In genomic region chr9:15254501-15254900, GRCm38 (mm10) we compare ENCODE assay signal across 21 mouse cellular contexts. TPM values are rescaled to one million over a fixed set of nuclear protein-coding genes. Genes with fewer than 3 reads are reported as not detected.
DNase-seq lines count a peak whose midpoint lies in the region; TF ChIP-seq lines count a peak whose summit lies in the region.
"Had no signal": no experiment of that assay in that cellular context is flagged by ENCODE, and none has a peak within 500 bp of the region (broad histone marks: within the 10 kb centered on the region; RNA-seq: fewer than 3 reads in every experiment).

No protein-coding gene starts in this region.

- 75% methylated on average over 7 of the region's 7 CpGs for WGBS in kidney, adult 2 months

- no peak overlapping the region for H3K4me3 ChIP-seq in kidney, adult 2 months (ENCODE audit: insufficient read depth, low read depth, low read length)

- no peak for TF ChIP-seq POLR2A in kidney, adult 2 months (IDR thresholded peaks at IDR 0.05; ENCODE audit: low read depth, low read length)

- H3K36me3 ChIP-seq in kidney, adult 2 months (ENCODE audit: control insufficient read depth, insufficient read depth, low read length), result no peaks in the 10 kb centered on the region

- no peak for TF ChIP-seq CTCF in kidney, adult 2 months (conservative IDR thresholded peaks at IDR 0.05; ENCODE audit: insufficient read depth, insufficient read length, low read depth, low read length)

- H3K27ac ChIP-seq in kidney, adult 2 months (ENCODE audit: insufficient read depth, low read depth, low read length), result no peak overlapping the region

- no peaks in the 10 kb centered on the region for H3K27me3 ChIP-seq in kidney, adult 2 months (replicated peaks; ENCODE audit: control insufficient read depth, insufficient read depth, low read length)
- H3K27me3 ChIP-seq: CH12.LX, Patski had no signal

- H3K4me1 ChIP-seq in kidney, adult 2 months (ENCODE audit: control insufficient read depth, insufficient read depth, low read length), result peaks cover 17% of the 10 kb centered on the region

- peak; percentile 61 for DNase-seq in kidney, adult 11 months
- no peak for DNase-seq in kidney, adult 9 months
- peak; percentile 22 for DNase-seq in kidney, postnatal 10 days
- DNase-seq in kidney, adult 18-20 months, result no peak
- peak; percentile 18 for DNase-seq in kidney, postnatal 14 days
- DNase-seq in kidney, adult 2 months, result no peak
- DNase-seq: adrenal gland, adult 2 months; adrenal gland, adult 8-10 months; adrenal gland, postnatal 10 days; adrenal gland, postnatal 14 days; adrenal gland, postnatal 25 days; adrenal gland, postnatal 36 days; B cell, adult 2 months; cerebellum, adult 11 months; cerebellum, adult 11-12 months; cerebellum, adult 18-20 months had no signal

RNA-seq across cellular contexts. Expression of gene Vstm5, which starts 15.7 kb away (rescaled TPM):
- 11.6 and 15.6 TPM in 2 replicates for polyA plus RNA-seq in kidney, adult 2 months (2012; rRNA removed)
- polyA plus RNA-seq: activated CD4-positive, CD25-positive, alpha-beta regulatory T cell, adult 4 months; C2C12; G1E had no signal

RNA-seq across cellular contexts. Expression of gene Med17, which starts 25.2 kb away (rescaled TPM):
- 20.5 and 21.3 TPM in 2 replicates for polyA plus RNA-seq in kidney, adult 2 months (2012; rRNA removed)

RNA-seq across cellular contexts. Expression of gene Taf1d, which starts 51.5 kb away (rescaled TPM):
- polyA plus RNA-seq in kidney, adult 2 months (2012; rRNA removed), result 8.9 and 11.5 TPM in 2 replicates

RNA-seq across cellular contexts. Expression of gene 4931406C07Rik, which starts 51.7 kb away (rescaled TPM):
- polyA plus RNA-seq in kidney, adult 2 months (2012; rRNA removed), result 137 and 184 TPM in 2 replicates

Comparison
In these comparisons a context has a peak if more than half of its experiments do, and no peak if none do; other contexts are left out.
1. DNase-seq: peak in kidney, adult 11 months (single experiment), kidney, postnatal 10 days (single experiment) and kidney, postnatal 14 days (single experiment); none in kidney, adult 9 months (single experiment), kidney, adult 18-20 months (single experiment) and kidney, adult 2 months (single experiment).